Mouse (Mus musculus): ENCODE measurements around the gene Med12l.

GRCm38 (mm10) chr3:59312610-59313009 is 307.0 kb downstream of the Med12l start:
- TF ChIP-seq CTCF (IDR thresholded peaks at IDR 0.05; ENCODE audit: insufficient read depth, low read length) (no peak), POLR2A (IDR thresholded peaks at IDR 0.05; ENCODE audit: borderline replicate concordance, extremely low read depth, low read depth, low read length) (no peak)

All from lung, adult 2 months (tissue).